Mouse (Mus musculus) ES-Bruce4 (cell line): ENCODE measurements around the gene Gng8.

Experiments used
- CTCF ChIP-seq: IDR thresholded peaks from one replicate; pipeline ENCODE4 v1.8.1; 2011; ENCODE audit warnings: low read depth, low read length
- EP300 ChIP-seq: IDR thresholded peaks from 2 replicates; pipeline ENCODE4 v1.6.1; 2011; ENCODE audit warnings: low read depth, low read length; ENCODE audit not compliant: insufficient read depth
- POLR2A ChIP-seq: IDR thresholded peaks from one replicate; pipeline ENCODE4 v1.8.1; 2011; ENCODE audit warnings: low read length; ENCODE audit not compliant: insufficient read depth

- TF ChIP-seq EP300 (no peak), CTCF (no peak), POLR2A (peak; percentile 28)
Measured at GRCm38 (mm10) chr7:16842645-16843063, 48.9 kb upstream of the Gng8 start, which contains the start of gene Prkd2.
